Mouse (Mus musculus): ENCODE data around the gene Dcakd.

Gene Dcakd

GRCm38 (mm10) chr11:103028176-103028891 lies at the start of gene Dcakd, which contains the start of gene Nmt1:
Dcakd (minus strand) TSS chr11:103028333.
Nmt1 (plus strand) TSS chr11:103028190.
- peak; percentile 100 for DNase-seq

- peak; percentile 93 for DNase-seq
Measured at GRCm38 (mm10) chr11:103076581-103076980, 48.4 kb upstream of the Dcakd start.

- DNase-seq: peak; percentile 97
Measured at GRCm38 (mm10) chr11:103076010-103076409, 47.9 kb upstream of the Dcakd start.

- DNase-seq: peak; percentile 95
Measured at GRCm38 (mm10) chr11:103074796-103075323, 46.7 kb upstream of the Dcakd start.

DNA sequence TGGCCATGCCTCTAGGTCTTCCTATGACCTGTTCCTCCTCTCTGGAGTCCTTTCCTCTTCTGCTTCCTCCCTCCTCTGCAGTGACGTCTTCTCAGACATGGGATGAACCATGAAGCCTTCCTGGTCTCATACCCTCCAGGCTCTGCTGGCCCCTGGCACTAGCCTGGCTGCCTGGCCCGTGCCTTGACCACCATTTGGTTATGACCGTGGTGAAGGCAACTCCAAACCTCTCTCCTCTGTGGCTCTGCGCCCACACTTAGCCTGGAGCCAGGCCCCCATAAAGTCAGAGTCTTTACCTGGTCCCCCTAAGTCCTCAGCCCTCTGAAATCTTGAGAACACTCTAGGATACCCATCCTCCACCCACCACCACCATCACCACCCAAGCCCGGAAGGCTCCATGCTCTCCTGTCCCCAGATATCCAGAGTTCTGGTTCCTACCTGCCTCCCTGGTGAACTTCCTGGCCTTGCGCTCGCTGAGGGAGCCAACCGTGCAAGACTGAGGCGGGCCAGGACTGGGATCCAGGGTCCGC lies 46.1 kb upstream of the Dcakd start:
- peak; percentile 93 for DNase-seq

DNA sequence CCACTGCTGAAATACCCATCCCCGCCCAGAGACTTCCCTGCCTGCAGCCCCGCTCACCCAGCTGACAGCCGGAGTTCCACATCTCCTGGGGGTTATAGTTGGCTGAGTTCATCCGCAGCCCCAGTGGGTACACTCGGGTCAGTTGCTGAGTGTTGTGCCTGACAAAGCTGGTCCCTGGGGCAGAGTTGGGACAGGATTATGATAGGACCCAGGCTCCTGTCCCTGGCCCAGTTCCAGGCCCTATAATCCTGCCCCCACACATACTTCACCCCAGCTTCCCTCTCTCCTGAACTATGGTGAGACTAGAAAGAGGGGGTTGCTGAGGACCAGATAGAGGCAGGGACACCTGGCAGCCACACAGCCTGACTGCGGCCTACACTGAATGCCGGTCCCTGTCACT lies 45.5 kb upstream of the Dcakd start:
- DNase-seq: peak; percentile 93

GRCm38 (mm10) chr11:103070322-103070880 lies 42.3 kb upstream of the Dcakd start:
- peak; percentile 91 for DNase-seq

DNA sequence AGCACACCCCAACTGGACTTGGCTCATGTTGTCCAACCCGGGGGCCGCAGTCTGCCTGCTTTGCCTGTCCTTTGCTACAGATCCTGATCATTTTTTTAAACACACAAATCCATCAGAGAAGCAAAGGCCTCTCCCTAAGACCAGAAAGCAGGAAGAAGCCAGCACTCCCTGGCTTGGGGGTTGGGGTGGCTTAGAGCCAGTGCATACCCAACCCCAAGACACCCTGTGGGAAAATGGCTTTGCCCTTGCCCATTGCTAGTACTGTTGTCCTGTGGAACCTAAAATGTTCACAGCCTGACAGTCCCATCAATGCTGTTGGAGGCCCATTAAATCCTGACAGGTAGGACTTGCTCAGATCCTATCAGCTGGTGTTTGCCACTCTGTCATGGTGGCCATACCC lies 41.6 kb upstream of the Dcakd start:
- DNase-seq: peak; percentile 90

GRCm38 (mm10) chr11:103068884-103069283 lies 40.8 kb upstream of the Dcakd start:
- DNase-seq: peak; percentile 89

GRCm38 (mm10) chr11:103068272-103068671 lies 40.1 kb upstream of the Dcakd start:
- peak; percentile 87 for DNase-seq

DNA sequence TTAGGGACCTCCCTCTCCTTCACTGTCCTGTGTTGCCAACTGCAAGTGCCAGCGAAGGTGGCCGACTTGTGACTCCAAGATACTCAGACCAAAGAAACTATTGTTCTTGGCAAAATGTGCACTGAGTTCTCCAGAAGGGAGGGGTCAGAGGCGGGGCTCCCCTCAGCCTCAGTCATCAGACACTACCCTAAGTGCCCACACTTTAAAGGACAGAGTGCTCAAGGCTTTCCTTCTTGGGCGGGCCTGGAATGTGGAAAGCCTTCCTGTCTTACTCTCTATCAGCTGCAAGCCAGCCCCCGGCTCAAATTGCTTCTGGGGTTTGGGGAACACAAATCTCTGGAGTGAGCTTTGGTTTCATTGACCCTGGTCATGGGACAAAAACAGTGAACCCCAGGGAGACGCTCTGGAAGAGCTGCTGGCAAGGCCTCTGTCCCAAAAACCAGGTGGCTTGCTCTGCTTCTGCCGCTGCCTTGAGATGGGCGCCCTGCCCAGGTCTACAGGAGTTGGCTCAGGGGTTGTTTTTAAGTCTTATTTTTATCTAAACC lies 39.4 kb upstream of the Dcakd start:
- peak; percentile 98 for DNase-seq

- no peak for DNase-seq
Measured at GRCm38 (mm10) chr11:103067051-103067361, 38.9 kb upstream of the Dcakd start.

- DNase-seq: peak; percentile 94
Measured at GRCm38 (mm10) chr11:103066191-103067050, 38.3 kb upstream of the Dcakd start.

DNA sequence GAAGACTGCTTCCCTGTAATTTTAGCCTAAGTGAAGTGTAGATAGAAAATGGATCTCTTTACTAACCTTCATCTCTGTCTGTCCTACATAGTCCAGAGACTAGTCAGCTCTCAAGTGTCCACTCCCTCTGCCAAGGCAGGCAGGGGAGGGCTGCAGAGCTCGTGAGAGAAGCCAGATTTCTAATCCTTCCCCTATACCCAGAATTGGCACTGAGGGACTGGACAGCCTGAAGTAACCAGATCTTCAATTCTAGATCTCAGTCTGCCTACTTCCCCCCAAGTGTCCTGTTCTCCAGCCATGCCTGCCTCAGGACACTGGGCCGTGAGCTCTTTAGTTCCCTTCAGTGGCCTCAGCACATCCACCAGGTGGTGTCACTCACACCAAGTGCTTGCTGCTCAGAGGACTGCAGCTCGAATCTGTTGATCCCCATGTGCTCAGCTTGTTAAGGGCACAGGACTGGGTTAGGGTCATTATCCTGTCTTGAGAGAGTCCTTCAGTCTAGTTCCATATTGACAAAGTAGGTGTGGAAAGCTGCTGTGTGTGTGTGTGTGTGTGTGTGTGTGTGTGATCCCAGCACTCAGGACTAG lies 30.5 kb upstream of the Dcakd start:
- DNase-seq: peak; percentile 93

GRCm38 (mm10) chr11:103056636-103057035 lies 28.5 kb upstream of the Dcakd start:
- DNase-seq: peak; percentile 91

- peak; percentile 95 for DNase-seq
Measured at GRCm38 (mm10) chr11:103054798-103055197, 26.7 kb upstream of the Dcakd start.

- DNase-seq: peak; percentile 95
Measured at GRCm38 (mm10) chr11:103053191-103054076, 25.3 kb upstream of the Dcakd start.

GRCm38 (mm10) chr11:103052078-103052477 lies 23.9 kb upstream of the Dcakd start:
- DNase-seq: peak; percentile 93

DNA sequence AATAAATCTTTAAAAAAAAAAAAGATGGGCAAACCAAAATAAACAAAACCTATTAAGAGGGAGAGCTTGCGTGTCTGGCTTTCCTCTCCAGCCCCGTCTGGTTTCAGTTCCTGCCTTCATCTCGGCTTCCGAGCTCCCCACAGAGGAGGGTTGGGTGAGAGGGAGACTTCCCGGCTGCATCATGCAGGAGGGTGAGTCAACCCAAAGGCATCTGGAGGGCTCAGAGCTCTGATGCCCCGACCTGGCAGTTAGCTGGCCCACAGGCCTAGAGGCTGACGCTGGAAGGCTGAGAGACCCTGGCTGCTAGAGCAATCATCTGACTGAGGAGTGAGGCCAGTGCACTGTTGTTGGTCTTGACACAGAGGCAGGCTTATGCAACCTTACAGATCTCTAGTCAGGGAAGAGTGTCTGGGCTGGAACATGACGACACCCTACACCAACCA lies 23.1 kb upstream of the Dcakd start:
- DNase-seq: peak; percentile 99

- peak; percentile 97 for DNase-seq
Measured at GRCm38 (mm10) chr11:103050153-103050552, 22.0 kb upstream of the Dcakd start.

GRCm38 (mm10) chr11:103049611-103050010 lies 21.5 kb upstream of the Dcakd start:
- no peak for DNase-seq

Data from heart, adult 11 months (tissue).